Mouse (Mus musculus): ENCODE data around the gene Slc22a14.

GRCm38 (mm10) chr9:119309067-119309466 lies 56.3 kb downstream of the Slc22a14 start:
- TF ChIP-seq CTCF (IDR thresholded peaks at IDR 0.05; ENCODE audit: borderline replicate concordance, extremely low read depth, insufficient read depth, insufficient read length) = no peak
- no peak for TF ChIP-seq POLR2A (IDR thresholded peaks at IDR 0.05; ENCODE audit: borderline replicate concordance, extremely low read depth, insufficient read depth, insufficient read length, poor library complexity, severe bottlenecking)

Measured in brain, embryonic 14.5 days (tissue).